Mouse (Mus musculus): ENCODE measurements around the gene Adamtsl1.

The Adamtsl1 gene

DNA sequence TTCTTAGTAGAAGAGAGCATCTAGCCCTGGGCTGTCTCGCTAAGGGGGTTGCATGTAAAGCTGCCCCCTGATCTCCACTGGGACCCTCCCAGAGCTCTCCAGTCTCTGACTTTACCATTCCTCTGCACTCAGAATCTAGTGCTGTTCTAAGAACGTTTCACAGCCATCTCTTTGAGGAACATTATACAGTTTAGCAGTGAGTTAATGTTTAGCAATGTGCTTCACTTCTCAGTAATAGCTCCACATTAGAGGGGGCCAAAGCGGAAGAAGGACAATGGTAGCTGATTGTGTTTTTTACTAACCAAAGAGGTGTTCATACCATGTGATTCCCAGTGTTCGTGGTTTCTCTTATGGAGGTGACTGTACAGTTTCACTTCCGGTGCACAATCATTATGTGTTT is 425.5 kb downstream of the Adamtsl1 start:
- no peak for DNase-seq

- DNase-seq = no peak
Observed at GRCm38 (mm10) chr4:85941857-85942256, 427.9 kb downstream of the Adamtsl1 start.

DNA sequence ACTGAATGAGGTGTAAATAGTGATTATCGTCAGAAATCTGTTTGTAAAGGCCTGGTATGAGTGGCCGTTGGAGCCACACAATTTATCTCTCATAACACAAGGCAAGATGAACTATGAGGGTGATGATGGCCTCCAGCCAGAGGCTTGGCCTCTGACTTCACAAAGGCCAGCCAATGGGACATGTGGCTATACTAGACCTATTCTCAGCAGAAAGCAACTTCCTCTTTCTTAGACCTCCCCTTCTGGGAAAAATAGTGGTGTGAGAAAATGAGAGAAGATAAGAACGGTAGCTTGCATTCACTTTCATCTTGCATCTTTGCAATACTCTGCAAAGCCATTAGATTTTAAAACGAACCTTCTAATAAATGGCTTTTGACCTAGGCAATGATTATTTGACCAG is 439.6 kb downstream of the Adamtsl1 start:
- peak in 1 of 2 experiments; percentile 23 for DNase-seq

DNA sequence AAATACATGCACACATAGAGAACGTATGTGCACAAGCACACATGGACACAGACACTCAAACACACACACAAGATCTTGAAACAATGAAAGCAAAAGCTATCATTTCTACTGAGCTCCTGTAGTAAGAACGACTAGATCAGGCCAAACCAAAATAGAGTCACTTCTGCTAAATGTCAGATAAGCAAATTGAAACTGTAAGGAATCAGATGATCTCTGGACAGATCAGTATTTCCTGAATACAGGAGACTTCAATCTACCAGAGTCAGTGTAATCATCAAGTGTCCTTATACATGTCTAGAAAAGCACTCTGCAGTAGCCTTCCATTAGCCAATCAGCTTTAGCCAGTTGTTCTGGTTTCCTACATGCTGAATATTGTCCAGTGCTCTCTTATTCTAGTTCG is 441.4 kb downstream of the Adamtsl1 start:
- no peak for DNase-seq

- DNase-seq = no peak
Observed at GRCm38 (mm10) chr4:85957266-85957665, 443.3 kb downstream of the Adamtsl1 start.

DNA sequence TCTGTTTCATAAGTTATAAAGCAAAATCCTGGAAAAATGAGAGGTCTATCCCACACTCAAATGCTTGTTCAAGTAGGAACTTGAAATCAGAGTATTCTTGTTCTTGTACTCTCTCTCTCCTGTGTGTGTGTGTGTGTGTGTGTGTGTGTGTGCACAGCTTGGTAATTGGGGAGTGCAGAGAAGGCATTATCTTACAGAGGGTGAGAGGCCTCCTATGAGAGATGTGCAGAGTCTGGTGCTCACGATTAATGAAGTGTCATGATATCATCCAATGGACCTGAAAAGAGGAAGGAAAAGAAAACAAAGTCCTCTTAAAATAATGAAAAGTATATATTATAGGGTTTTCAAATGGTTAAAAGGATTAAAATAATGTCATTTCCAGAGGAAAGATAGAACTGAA is 443.9 kb downstream of the Adamtsl1 start:
- no peak for DNase-seq

GRCm38 (mm10) chr4:85959019-85959418 is 445.0 kb downstream of the Adamtsl1 start:
- no peak for DNase-seq

DNA sequence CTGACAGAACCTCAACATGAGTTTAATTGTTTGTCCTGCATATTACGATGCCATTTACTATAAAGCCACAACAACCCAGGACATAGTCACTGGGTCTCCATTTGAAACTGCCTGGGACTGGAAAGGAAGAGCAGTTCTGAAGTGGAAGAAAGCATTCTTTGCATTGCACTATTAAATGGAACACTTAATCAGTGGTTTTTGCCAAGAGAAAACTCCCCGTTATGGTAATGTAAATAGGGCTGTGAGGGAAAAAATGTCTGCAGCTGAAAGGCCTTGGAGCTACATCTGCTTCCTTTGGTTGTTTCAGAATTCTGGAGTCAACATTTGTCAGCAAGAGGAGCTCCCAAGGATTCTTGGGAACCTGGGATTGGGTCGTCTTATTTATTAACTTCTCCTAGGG is 462.2 kb downstream of the Adamtsl1 start:
- no peak for DNase-seq

DNA sequence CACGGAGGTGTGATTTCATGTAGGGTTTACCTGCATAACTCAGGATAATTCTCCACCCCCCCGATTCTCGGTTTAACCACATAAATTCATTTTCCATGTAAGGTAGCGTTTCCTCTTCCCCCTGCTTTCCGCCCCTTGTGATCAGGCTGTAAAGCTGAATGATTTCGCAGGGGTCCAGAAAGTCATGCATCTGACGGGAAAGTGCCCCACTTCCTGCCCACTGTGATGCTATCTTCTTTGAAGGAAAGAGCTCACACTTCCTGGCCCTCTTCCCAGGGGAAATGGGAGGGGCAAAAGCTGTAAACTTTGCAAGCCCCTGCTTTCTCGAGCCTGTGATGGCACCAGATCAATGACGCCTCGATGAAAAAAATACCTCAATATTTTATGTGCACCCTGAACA is 465.2 kb downstream of the Adamtsl1 start:
- peak; percentile 24 to 33 for DNase-seq

GRCm38 (mm10) chr4:86006596-86006995 is 492.6 kb downstream of the Adamtsl1 start:
- DNase-seq = no peak

GRCm38 (mm10) chr4:86013640-86014039 is 499.7 kb downstream of the Adamtsl1 start:
- DNase-seq = no peak

DNA sequence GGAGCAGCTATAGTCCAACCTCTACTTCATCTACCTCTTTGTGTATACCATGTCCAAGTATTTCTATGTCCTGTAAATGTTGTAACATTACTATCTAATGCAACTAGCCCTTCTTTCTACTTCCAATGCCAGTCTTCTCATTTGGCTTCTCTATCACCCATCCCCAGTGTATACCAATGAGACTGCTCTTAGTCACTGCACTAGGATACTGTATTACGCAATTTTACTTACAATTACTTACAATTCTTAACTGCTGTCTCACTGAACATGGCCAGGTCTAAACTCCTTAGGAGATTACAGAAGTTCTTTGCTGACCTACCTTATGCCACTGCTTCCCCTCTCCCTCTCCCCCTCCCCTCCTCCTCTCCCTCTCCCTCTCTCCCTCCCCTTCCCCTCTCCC is 505.0 kb downstream of the Adamtsl1 start:
- DNase-seq = no peak

GRCm38 (mm10) chr4:86019586-86019985 is 505.6 kb downstream of the Adamtsl1 start:
- no peak for DNase-seq

GRCm38 (mm10) chr4:86020372-86021090 is 506.6 kb downstream of the Adamtsl1 start:
- DNase-seq = peak in 1 of 2 experiments; percentile 27

DNA sequence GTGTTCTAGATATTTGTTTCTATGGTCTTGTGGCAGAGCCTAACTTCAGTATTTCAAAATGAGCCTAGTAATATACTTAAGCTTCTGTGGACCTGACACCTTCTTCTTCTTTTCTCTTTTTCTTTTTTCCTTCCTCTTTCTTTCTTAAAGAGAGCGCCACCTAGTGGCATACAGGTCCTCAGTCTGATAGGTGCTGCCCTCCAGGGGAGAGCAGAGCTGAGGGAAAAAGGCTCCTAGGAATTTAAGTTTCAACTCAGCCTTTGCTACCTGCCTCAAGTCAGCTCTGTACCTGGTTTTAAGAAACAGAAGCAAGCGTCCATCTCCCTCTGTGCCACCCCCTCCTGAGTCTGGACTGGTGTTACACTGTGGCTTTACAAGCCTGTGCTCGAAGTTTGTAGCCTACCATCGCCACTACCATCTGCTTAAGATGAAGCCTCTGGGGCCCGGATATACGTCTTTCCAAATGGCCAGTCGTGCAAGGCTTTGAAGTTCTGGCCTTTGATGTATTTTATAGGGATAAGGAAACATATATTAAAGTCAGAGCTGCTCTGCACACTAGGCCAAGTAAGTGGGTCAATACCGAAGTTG is 510.7 kb downstream of the Adamtsl1 start:
- peak in 1 of 2 experiments; percentile 42 for DNase-seq

DNA sequence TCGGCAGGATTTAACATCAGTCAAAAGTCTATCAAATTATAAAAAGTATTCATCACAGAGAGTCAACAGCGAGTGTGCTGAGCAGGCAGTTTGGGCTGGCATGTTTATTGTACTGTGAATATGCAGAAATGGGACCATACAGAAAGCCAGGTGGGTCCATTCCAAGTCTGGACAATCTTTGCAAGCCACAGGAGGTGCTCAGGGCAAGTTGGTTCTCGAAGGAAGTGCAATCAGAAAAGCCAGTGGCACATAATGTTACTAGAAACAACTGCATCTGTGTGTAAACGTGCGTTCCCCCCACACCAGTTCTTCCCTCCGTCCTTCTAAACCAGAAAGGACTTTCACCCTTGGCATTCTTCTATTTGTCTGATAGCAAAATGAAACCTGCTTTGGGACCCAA is 515.5 kb downstream of the Adamtsl1 start:
- no peak for DNase-seq

DNA sequence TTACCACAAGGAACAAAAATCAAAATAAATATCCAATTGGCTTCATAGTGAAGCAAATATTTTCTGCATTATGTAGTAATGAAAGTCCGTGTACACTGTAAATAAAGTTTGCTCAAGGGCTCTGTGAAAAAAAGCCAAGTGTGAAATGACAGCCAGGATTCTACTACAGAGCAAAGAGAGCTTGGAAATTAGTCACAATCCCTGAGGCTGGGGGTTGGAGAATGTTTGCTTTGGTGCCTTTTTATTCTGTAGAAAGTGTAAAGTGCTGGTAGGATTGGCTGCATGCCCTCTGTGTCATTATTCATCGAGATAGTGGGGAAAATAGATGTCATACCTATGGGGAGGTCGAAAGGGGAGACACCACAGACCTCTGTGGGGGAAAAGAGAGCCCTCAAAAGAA is 516.2 kb downstream of the Adamtsl1 start:
- DNase-seq = peak in 1 of 2 experiments; percentile 24

DNA sequence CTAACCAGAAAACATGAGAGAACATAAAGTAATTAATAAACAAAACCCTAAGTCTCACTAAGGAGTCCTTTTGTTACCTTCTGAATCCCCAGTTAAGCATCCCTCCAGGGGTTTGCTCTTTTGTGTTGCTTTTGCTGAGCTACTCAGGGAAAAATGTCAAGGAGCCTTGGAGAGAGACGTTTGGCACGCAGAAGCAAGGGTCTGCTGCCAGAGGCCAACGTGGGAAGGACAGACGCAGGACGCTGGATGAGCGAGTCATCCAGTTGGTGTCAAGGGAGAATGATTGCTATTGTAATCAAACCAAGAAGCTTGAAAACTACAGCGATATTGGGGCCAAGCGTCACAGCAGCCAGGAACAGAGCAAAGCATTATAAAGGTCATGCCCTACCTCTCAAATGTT is 517.1 kb downstream of the Adamtsl1 start:
- DNase-seq = peak; percentile 31 to 38

GRCm38 (mm10) chr4:86040921-86041320 is 526.9 kb downstream of the Adamtsl1 start:
- no peak for DNase-seq

DNA sequence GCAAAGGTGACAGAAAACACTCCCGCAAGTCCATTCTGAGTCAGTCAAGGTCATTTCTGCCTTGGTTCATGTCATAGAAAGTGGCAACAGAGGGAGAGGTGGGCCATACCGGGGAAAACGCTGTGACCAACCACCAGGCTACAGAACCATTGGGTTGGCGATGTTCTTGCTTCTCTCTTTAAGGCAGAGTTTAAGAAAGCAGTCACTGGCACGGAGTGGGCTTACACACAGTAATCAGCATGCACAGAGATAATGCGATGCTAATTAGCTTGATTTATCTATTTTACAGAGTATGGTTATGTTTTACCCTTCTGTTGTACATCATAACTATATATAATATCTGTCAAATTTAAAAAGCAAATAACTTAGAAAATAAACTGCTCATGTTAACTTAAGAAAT is 531.5 kb downstream of the Adamtsl1 start:
- no peak for DNase-seq

- DNase-seq = no peak
Observed at GRCm38 (mm10) chr4:86045876-86046275, 531.9 kb downstream of the Adamtsl1 start.

GRCm38 (mm10) chr4:86046881-86047280 is 532.9 kb downstream of the Adamtsl1 start:
- DNase-seq = no peak

GRCm38 (mm10) chr4:86053487-86054237 is 539.7 kb downstream of the Adamtsl1 start:
- peak; percentile 33 to 50 for DNase-seq

DNA sequence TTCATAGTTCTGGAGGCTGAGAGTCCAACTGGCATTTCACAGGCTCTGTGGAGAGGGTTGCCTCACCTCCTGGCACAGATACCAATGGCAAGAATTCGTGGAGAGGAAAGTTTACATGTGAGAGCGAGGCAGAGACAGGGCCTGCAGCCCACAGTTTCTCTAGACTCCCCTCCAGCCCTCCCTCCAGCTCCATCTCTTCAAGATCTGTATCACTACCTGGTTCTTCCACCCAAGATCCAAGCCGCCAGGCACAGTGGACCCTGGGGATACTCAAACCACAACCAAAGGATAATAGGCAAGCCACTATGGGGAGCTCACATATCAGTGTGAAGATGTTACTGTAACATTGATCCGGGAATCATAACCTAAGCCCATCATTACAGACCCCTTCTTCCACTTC is 546.6 kb downstream of the Adamtsl1 start:
- no peak for DNase-seq

Measured in lung, postnatal 4 days (tissue).